9 mouse cellular contexts compared by ENCODE assay signal in the genomic region with DNA sequence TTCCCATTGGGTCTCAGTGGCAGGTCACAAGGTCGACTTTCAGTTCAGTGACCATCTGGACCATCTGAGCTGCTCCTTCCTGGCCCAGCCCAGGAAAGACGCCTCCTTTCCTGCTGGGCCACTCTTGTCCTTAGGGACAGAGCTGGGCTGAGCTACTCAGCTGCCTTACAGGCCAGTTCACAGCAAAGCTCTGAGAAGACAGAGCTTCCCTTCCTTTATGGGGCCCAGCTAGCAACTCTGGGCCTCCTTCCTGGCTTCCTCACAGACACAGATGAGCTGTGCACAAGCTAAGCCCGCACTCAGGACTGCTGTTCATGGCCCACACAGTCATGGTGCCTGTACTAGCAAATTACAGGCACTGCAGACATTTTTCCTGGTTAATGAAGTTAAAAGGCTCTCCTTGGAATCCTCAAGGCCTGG. TPM values are rescaled to one million over a fixed set of nuclear protein-coding genes. Genes with fewer than 3 reads are reported as not detected.
DNase-seq lines count a peak whose midpoint lies in the region; ATAC-seq lines count a peak whose summit lies in the region.
"Had no signal": no experiment of that assay in that cellular context is flagged by ENCODE, and none has a peak within 500 bp of the region (broad histone marks: within the 10 kb centered on the region; RNA-seq: fewer than 3 reads in every experiment).

No protein-coding gene starts in this region.

- H3K4me2 ChIP-seq in neural tube, embryonic 11.5 days (ENCODE audit: low read depth): no peak overlapping the region
- H3K4me2 ChIP-seq in heart, embryonic 16.5 days (ENCODE audit: low read depth, low read length): no peak overlapping the region
- no peak overlapping the region for H3K4me2 ChIP-seq in limb, embryonic 12.5 days

- H3K4me3 ChIP-seq in neural tube, embryonic 11.5 days (ENCODE audit: low read depth, low read length): no peak overlapping the region
- H3K4me3 ChIP-seq in heart, embryonic 16.5 days (ENCODE audit: low read length): no peak overlapping the region
- H3K4me3 ChIP-seq in limb, embryonic 12.5 days (replicated peaks): no peak overlapping the region
- H3K4me3 ChIP-seq: erythroblast, embryonic 14.5 days had no signal

- no peak for ATAC-seq in neural tube, embryonic 11.5 days (ENCODE audit: insufficient read depth, low FRiP score, low TSS enrichment)
- ATAC-seq in heart, embryonic 16.5 days (replicated peaks; ENCODE audit: extremely low read depth, insufficient read depth, low FRiP score): peak; percentile 70
- ATAC-seq in limb, embryonic 12.5 days (ENCODE audit: insufficient number of reproducible peaks, insufficient read depth, low FRiP score, low TSS enrichment, low read depth): no peak

- H3K4me1 ChIP-seq in neural tube, embryonic 11.5 days (ENCODE audit: control insufficient read depth, insufficient read depth, low read length): peaks cover 3% of the 10 kb centered on the region; the same call in 1 of the 2 replicates
- peaks cover 32% of the 10 kb centered on the region for H3K4me1 ChIP-seq in heart, embryonic 16.5 days (ENCODE audit: control insufficient read depth, insufficient read depth, low read length)
- peaks cover 33% of the 10 kb centered on the region for H3K4me1 ChIP-seq in limb, embryonic 12.5 days (replicated peaks)

- DNase-seq in neural tube, embryonic 11.5 days (ENCODE audit: low spot score): no peak
- no peak for DNase-seq in neural tube, embryonic 10.5 days (ENCODE audit: extremely low spot score, low spot score)
- no peak for DNase-seq in thymus, postnatal 10 days (ENCODE audit: low spot score in 2 of 2)
- DNase-seq in urinary bladder, postnatal 14 days (ENCODE audit: low spot score): no peak
- no peak for DNase-seq in cerebellum, adult 8-10 months
- no peak for DNase-seq in cerebellum, adult 9-10 months

- no peak overlapping the region for H3K9ac ChIP-seq in neural tube, embryonic 11.5 days (ENCODE audit: low read length)
- H3K9ac ChIP-seq in heart, embryonic 16.5 days (ENCODE audit: low read length): peak overlapping the region; percentile 8; the same call in 1 of the 2 replicates
- no peak overlapping the region for H3K9ac ChIP-seq in limb, embryonic 12.5 days (replicated peaks)

- no peaks in the 10 kb centered on the region for H3K36me3 ChIP-seq in neural tube, embryonic 11.5 days (ENCODE audit: control insufficient read depth, insufficient read depth, low read length)
- H3K36me3 ChIP-seq in heart, embryonic 16.5 days (ENCODE audit: control insufficient read depth, insufficient read depth): 0 out of 2 replicates have a peak, but pooled peaks cover under 1% of the 10 kb centered on the region
- no peaks in the 10 kb centered on the region for H3K36me3 ChIP-seq in limb, embryonic 12.5 days

- H3K27me3 ChIP-seq in neural tube, embryonic 11.5 days (ENCODE audit: control insufficient read depth, insufficient read depth, low read length): no peaks in the 10 kb centered on the region
- no peaks in the 10 kb centered on the region for H3K27me3 ChIP-seq in heart, embryonic 16.5 days (ENCODE audit: control insufficient read depth, insufficient read depth, low read length)
- H3K27me3 ChIP-seq in limb, embryonic 12.5 days: no peaks in the 10 kb centered on the region

- H3K27ac ChIP-seq in neural tube, embryonic 11.5 days (ENCODE audit: low read depth, low read length): peak overlapping the region; percentile 36; the same call in 1 of the 2 replicates
- H3K27ac ChIP-seq in heart, embryonic 16.5 days (ENCODE audit: low read length): peak overlapping the region; percentile 79
- H3K27ac ChIP-seq in limb, embryonic 12.5 days: peak overlapping the region; percentile 77

- 29% methylated on average over 3 of the region's 3 CpGs for WGBS in neural tube, embryonic 11.5 days
- 41% methylated on average over 3 of the region's 3 CpGs for WGBS in heart, embryonic 16.5 days
- 35% methylated on average over 3 of the region's 3 CpGs for WGBS in limb, embryonic 12.5 days

- H3K9me3 ChIP-seq in neural tube, embryonic 11.5 days (ENCODE audit: control insufficient read depth, low read length): no peaks in the 10 kb centered on the region
- no peaks in the 10 kb centered on the region for H3K9me3 ChIP-seq in heart, embryonic 16.5 days (replicated peaks; ENCODE audit: control insufficient read depth, low read length)
- H3K9me3 ChIP-seq in limb, embryonic 12.5 days: no peaks in the 10 kb centered on the region

RNA-seq across cellular contexts. Expression of gene 4930404H24Rik, which starts 34.6 kb away (rescaled TPM):
- not detected in 2 replicates for polyA plus RNA-seq in neural tube, embryonic 11.5 days (2014; fragmentation: Nextera tagmentation; extraction: Ambion mirVana)
- not detected in 2 replicates for polyA plus RNA-seq in heart, embryonic 16.5 days (2015; fragmentation: Nextera tagmentation; extraction: Ambion mirVana)
- polyA plus RNA-seq in limb, embryonic 12.5 days (2016; fragmentation: Nextera tagmentation; extraction: Ambion mirVana): not detected in 2 replicates
- polyA plus RNA-seq: erythroblast, embryonic 14.5 days had no signal
